Mouse (Mus musculus): Measurements from ENCODE around the gene Chek2. TPM values are rescaled to one million over a fixed set of nuclear protein-coding genes. Genes with fewer than 3 reads are reported as not detected.

Chek2 gene
- polyA plus RNA-seq (2015; fragmentation: Nextera tagmentation; extraction: Ambion mirVana) = 38.7 and 39.4 TPM in 2 replicates

DNA sequence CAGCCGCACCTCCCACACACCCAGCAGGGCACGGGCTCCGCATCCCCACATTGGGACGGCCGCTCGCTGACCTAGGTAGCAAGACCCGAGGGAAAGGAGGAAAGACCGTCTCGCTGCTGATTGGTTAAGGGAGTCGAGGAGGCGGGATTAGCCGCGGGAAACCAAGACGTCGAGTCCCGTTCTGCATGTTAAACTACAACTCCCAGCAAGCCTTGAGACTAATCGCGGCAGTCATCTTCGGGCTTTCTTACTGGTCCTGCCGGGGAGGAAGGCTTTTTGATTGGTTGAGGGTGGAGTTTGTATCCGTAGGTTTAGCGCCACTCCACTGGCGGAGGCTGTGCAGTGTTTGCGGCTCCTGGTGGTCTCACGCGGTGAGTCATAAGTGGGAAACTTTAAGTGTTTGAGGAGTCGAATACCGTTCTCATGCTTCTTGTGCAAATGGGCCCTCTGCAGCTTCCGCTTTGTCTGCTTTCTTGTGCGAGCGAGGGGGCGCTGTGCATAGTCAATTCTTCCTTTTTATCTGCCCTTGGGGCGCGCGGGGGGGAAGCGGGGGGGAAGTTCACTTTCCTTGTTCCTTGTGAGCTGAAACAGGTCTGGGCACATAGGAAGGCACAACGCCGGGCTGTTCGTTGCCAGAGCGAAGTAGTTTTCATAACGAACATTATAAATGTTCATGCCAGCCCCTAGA lies at the start of gene Chek2, which contains the start of gene Hscb:
Gene Chek2, plus strand, starts transcription at position 302 of the 688 bp plus-strand sequence.
Gene Hscb, minus strand, starts transcription at position 100 of the 688 bp plus-strand sequence.
- WGBS = under 1% methylated on average over 41 of the region's 41 CpGs

DNA sequence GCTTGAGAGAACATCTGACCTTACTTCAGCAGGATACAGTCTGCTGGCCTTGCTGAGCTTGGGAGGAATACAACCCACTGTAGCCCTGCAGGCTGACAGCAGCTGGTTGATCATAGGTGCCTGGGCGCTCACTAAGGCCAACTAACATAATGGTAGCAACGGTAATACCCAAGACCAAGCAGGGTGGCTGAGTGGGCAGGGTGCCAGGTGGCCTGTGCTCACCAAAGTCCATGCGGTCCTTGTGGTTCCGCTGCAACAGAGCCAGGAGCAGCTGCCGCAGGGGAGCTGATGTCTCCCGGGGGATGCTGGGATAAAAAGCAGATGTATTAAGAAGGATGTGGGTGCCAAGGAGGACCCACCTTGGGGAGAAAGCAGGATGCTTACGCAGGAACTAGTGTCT lies 45.4 kb upstream of the Chek2 start:
- WGBS = 91% methylated on average over 7 of the region's 7 CpGs
- ATAC-seq = no peak
- Histone ChIP-seq H3K9me3 (ENCODE audit: control insufficient read depth, low read length) (no peaks in the 10 kb centered on the region), H3K4me2 (ENCODE audit: low read depth, low read length) (no peak overlapping the region), H3K4me1 (ENCODE audit: control insufficient read depth, insufficient read depth, low read length) (no peaks in the 10 kb centered on the region), H3K27ac (ENCODE audit: low read length) (no peak overlapping the region), H3K4me3 (ENCODE audit: low read length) (no peak overlapping the region), H3K27me3 (replicated peaks; ENCODE audit: control insufficient read depth, insufficient read depth, low read length) (no peaks in the 10 kb centered on the region), H3K9ac (ENCODE audit: low read depth, low read length) (no peak overlapping the region), H3K36me3 (ENCODE audit: control insufficient read depth, insufficient read depth, low read length) (peaks cover 48% of the 10 kb centered on the region)

More for the DNA sequence above, at the start of gene Chek2, which contains the start of gene Hscb:
- Histone ChIP-seq H3K4me3 (ENCODE audit: low read length) (peak within 1 kb of the TSS; percentile 78), H3K9me3 (ENCODE audit: control insufficient read depth, low read length) (no peaks in the 10 kb centered on the region), H3K27ac (ENCODE audit: low read length) (peak within 1 kb of the TSS; percentile 83), H3K27me3 (replicated peaks; ENCODE audit: control insufficient read depth, insufficient read depth, low read length) (no peaks in the 10 kb centered on the region), H3K4me1 (ENCODE audit: control insufficient read depth, insufficient read depth, low read length) (peaks cover 5% of the 10 kb centered on the region), H3K9ac (ENCODE audit: low read depth, low read length) (peak within 1 kb of the TSS; percentile 83), H3K36me3 (ENCODE audit: control insufficient read depth, insufficient read depth, low read length) (no peaks in the 10 kb centered on the region; the same call in 1 of the 2 replicates), H3K4me2 (ENCODE audit: low read depth, low read length) (peak within 1 kb of the TSS; percentile 75)
- ATAC-seq = peak; percentile 98

DNA sequence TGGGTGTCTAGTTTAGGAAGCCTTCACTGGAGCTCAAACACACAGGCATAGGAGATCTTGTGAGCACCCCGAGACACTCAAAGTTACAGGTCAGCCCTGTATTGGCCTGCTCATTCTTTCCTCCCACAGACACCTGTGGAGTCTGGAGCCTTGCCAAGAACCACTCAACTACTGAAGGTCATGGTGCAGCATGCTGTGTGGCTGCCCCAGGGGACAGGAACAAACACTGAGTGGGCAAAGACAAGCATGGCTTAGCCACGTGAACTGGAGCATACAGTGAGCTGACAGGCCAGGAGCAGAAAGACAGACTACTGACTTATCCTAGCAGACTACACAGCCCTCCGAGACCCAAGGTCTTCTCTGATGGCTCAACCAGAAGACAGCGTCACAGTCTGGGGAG lies 42.1 kb upstream of the Chek2 start:
- WGBS = 69% methylated on average over 4 of the region's 4 CpGs
- H3K27me3 ChIP-seq (replicated peaks; ENCODE audit: control insufficient read depth, insufficient read depth, low read length) = no peaks in the 10 kb centered on the region
- no peaks in the 10 kb centered on the region for H3K9me3 ChIP-seq (ENCODE audit: control insufficient read depth, low read length)
- peak; percentile 70 for ATAC-seq
- H3K4me2 ChIP-seq (ENCODE audit: low read depth, low read length) = no peak overlapping the region
- H3K27ac ChIP-seq (ENCODE audit: low read length) = no peak overlapping the region
- H3K4me1 ChIP-seq (ENCODE audit: control insufficient read depth, insufficient read depth, low read length) = 0 out of 2 replicates have a peak, but pooled peaks cover 4% of the 10 kb centered on the region
- H3K4me3 ChIP-seq (ENCODE audit: low read length) = no peak overlapping the region
- H3K9ac ChIP-seq (ENCODE audit: low read depth, low read length) = no peak overlapping the region
- peaks cover 33% of the 10 kb centered on the region for H3K36me3 ChIP-seq (ENCODE audit: control insufficient read depth, insufficient read depth, low read length)

DNA sequence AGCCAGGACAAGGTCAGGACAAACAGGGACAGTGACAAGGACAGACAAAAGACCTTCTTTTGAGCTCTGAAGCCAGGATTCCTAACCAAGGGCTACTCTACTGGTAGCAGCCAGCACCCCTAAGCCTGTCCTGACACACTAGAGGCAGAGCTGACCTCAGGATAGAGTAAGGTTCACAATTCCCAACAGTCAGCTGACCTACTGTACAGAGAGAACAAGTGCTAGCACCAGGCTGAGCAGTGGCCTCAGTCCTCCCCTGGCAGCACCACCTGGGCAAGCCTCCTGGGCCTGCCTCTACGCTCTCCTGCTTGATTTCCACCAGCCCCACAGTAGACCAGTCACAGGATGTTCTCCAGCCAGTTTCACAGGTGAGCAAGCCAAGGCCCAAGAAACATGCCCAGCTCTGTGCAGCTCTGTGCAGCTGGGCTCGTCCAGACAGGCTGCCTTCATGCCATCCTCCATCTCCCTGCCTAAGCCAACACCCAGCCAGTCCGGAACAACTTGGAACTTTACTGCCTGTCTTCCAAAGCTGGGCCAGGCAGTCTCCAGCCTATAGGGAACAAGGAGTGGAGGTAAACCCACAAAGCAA lies 38.6 kb upstream of the Chek2 start:
- H3K4me1 ChIP-seq (ENCODE audit: control insufficient read depth, insufficient read depth, low read length) = peaks cover 4% of the 10 kb centered on the region; the same call in 1 of the 2 replicates
- peaks cover 13% of the 10 kb centered on the region for H3K36me3 ChIP-seq (ENCODE audit: control insufficient read depth, insufficient read depth, low read length)
- H3K4me2 ChIP-seq (ENCODE audit: low read depth, low read length) = no peak overlapping the region
- WGBS = 82% methylated on average over 3 of the region's 3 CpGs
- peak; percentile 33; the same call in 1 of the 2 replicates for ATAC-seq
- H3K27ac ChIP-seq (ENCODE audit: low read length) = no peak overlapping the region
- H3K4me3 ChIP-seq (ENCODE audit: low read length) = no peak overlapping the region
- H3K9ac ChIP-seq (ENCODE audit: low read depth, low read length) = no peak overlapping the region
- H3K27me3 ChIP-seq (replicated peaks; ENCODE audit: control insufficient read depth, insufficient read depth, low read length) = no peaks in the 10 kb centered on the region
- H3K9me3 ChIP-seq (ENCODE audit: control insufficient read depth, low read length) = no peaks in the 10 kb centered on the region

DNA sequence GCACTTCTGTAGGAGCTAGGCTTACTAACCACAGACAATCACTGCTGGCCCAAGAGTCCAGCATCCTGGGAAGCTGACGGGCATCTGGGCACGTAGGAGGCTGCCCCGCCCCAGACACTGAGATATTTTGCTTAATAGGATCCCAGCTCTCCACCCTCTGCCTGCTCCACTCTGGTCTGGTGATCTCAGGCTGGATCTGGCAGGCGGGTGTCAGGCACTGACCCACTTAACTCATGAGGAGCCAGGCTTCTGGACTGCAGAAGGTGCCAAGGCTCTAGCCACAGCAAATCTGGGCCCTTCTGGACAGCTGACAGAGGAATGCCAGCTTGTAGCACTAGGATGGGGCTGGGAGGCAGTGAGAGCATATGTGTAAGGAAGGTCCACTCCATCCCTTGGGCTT lies 37.6 kb upstream of the Chek2 start:
- H3K36me3 ChIP-seq (ENCODE audit: control insufficient read depth, insufficient read depth, low read length) = peaks cover 8% of the 10 kb centered on the region
- 64% methylated on average over 4 of the region's 4 CpGs for WGBS
- H3K4me3 ChIP-seq (ENCODE audit: low read length) = no peak overlapping the region
- H3K27ac ChIP-seq (ENCODE audit: low read length) = no peak overlapping the region
- peaks cover 4% of the 10 kb centered on the region for H3K4me1 ChIP-seq (ENCODE audit: control insufficient read depth, insufficient read depth, low read length)
- H3K9ac ChIP-seq (ENCODE audit: low read depth, low read length) = no peak overlapping the region
- no peaks in the 10 kb centered on the region for H3K9me3 ChIP-seq (ENCODE audit: control insufficient read depth, low read length)
- no peak for ATAC-seq
- H3K27me3 ChIP-seq (replicated peaks; ENCODE audit: control insufficient read depth, insufficient read depth, low read length) = no peaks in the 10 kb centered on the region
- no peak overlapping the region for H3K4me2 ChIP-seq (ENCODE audit: low read depth, low read length)

DNA sequence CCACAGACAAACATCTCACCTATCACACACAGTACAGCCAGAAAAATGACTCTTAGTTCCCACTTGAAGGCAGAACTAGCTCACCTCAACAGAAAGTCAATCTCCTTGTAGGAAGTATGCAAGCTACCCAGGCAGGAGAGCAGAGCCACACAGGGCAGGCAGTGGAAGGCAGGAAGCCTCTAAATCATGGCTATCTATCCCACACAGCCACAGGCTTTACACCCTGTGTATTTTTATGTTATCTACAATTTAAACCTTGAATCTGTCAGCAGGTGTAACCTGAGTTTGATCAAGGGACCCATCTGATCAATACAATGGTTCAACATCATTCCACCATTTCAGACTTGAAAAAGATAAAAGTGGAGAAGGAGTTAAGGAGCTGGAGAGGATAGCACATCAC lies 37.0 kb upstream of the Chek2 start:
- ATAC-seq = no peak
- Histone ChIP-seq H3K4me2 (ENCODE audit: low read depth, low read length) (no peak overlapping the region), H3K27me3 (replicated peaks; ENCODE audit: control insufficient read depth, insufficient read depth, low read length) (no peaks in the 10 kb centered on the region), H3K4me1 (ENCODE audit: control insufficient read depth, insufficient read depth, low read length) (peaks cover 11% of the 10 kb centered on the region), H3K9ac (ENCODE audit: low read depth, low read length) (no peak overlapping the region), H3K27ac (ENCODE audit: low read length) (no peak overlapping the region), H3K36me3 (ENCODE audit: control insufficient read depth, insufficient read depth, low read length) (peaks cover 8% of the 10 kb centered on the region), H3K4me3 (ENCODE audit: low read length) (no peak overlapping the region), H3K9me3 (ENCODE audit: control insufficient read depth, low read length) (no peaks in the 10 kb centered on the region)

DNA sequence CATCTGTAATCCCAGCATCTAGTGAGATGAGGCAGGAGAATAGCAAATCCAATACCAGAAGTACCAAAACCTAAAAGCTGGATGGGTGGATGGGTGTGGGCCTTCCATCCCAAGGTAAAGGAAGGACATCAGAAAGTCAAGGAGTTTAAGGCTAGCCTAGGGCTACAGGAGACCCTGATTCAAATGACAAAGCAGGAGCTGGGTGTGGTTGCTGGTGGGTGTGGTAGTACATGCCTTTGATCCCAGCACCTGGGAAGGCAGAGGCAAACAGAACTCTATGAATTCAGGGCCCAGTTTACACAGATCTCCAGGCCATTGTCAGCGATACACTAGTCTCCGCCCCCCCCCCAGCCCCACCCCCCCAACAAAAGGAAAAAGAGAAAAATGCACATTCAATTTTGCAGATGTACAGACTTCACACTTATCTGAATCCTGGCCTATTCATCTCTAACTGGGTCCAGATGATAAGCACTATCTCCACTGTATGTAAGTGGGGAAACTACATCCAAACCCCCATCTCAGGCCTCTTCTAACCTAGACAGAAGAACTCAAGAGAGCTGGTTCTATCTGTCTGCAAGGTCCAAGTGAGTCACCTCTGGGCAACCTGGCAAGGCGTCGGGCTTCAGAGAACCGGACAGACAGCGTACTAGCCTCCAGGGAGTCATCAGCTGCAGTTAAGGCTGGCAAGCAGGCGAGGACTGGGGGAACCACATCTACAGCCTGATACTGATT lies 35.6 kb upstream of the Chek2 start:
- Histone ChIP-seq H3K4me2 (ENCODE audit: low read depth, low read length) (no peak overlapping the region), H3K9ac (ENCODE audit: low read depth, low read length) (no peak overlapping the region), H3K9me3 (ENCODE audit: control insufficient read depth, low read length) (no peaks in the 10 kb centered on the region), H3K36me3 (ENCODE audit: control insufficient read depth, insufficient read depth, low read length) (peaks cover 3% of the 10 kb centered on the region; the same call in 1 of the 2 replicates), H3K27ac (ENCODE audit: low read length) (no peak overlapping the region), H3K4me3 (ENCODE audit: low read length) (no peak overlapping the region), H3K4me1 (ENCODE audit: control insufficient read depth, insufficient read depth, low read length) (peaks cover 22% of the 10 kb centered on the region), H3K27me3 (replicated peaks; ENCODE audit: control insufficient read depth, insufficient read depth, low read length) (no peaks in the 10 kb centered on the region)
- 85% methylated on average over 7 of the region's 7 CpGs for WGBS
- ATAC-seq = no peak

DNA sequence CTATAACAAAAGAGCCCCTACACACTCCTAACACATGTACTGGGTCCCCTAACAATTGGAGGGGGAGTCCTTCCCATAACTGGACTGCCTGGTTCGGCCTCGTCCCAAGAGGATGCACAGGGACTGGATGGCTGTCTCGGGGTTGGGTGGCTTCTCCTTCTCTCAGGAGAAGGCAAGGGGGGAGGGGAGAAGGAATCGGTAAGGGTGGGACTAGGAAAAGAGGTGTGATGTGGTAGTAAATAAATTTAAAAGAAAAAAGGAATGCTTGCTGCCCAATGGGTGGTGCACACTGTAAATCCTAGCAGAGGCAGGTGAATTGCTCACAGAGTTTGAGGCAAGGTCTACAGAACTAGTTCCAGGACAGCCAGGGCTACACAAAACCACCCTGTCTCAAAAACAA lies 33.6 kb upstream of the Chek2 start:
- H3K9me3 ChIP-seq (ENCODE audit: control insufficient read depth, low read length) = no peaks in the 10 kb centered on the region
- peaks cover 3% of the 10 kb centered on the region; the same call in 1 of the 2 replicates for H3K36me3 ChIP-seq (ENCODE audit: control insufficient read depth, insufficient read depth, low read length)
- WGBS = 80% methylated on average over 4 of the region's 4 CpGs
- no peak overlapping the region for H3K4me2 ChIP-seq (ENCODE audit: low read depth, low read length)
- H3K4me3 ChIP-seq (ENCODE audit: low read length) = no peak overlapping the region
- no peak overlapping the region for H3K9ac ChIP-seq (ENCODE audit: low read depth, low read length)
- no peak overlapping the region for H3K27ac ChIP-seq (ENCODE audit: low read length)
- H3K27me3 ChIP-seq (replicated peaks; ENCODE audit: control insufficient read depth, insufficient read depth, low read length) = no peaks in the 10 kb centered on the region
- no peak for ATAC-seq
- peaks cover 19% of the 10 kb centered on the region for H3K4me1 ChIP-seq (ENCODE audit: control insufficient read depth, insufficient read depth, low read length)

DNA sequence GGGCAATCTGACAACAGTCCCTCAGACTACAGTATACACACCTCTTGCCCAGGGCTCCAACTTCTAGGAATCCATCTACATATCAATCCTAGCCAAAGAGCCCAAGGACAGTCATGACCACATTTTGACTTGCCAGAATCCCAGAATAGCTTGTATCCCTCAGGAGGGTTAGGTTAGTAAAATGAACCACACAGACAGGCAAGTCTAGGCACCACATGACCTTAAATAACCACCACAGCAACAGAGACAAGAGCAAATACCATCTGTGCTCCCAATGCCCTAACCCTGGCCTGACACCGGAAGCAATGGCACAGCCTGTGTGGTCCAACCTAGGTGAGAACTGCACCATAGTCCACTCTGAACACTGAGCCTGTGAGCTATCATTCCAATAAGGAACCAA lies 33.1 kb upstream of the Chek2 start:
- H3K4me1 ChIP-seq (ENCODE audit: control insufficient read depth, insufficient read depth, low read length) = peaks cover 19% of the 10 kb centered on the region
- no peak overlapping the region for H3K4me3 ChIP-seq (ENCODE audit: low read length)
- H3K4me2 ChIP-seq (ENCODE audit: low read depth, low read length) = no peak overlapping the region
- no peaks in the 10 kb centered on the region for H3K9me3 ChIP-seq (ENCODE audit: control insufficient read depth, low read length)
- 88% methylated on average over 1 of the region's 1 CpGs for WGBS
- no peak overlapping the region for H3K9ac ChIP-seq (ENCODE audit: low read depth, low read length)
- H3K27me3 ChIP-seq (replicated peaks; ENCODE audit: control insufficient read depth, insufficient read depth, low read length) = no peaks in the 10 kb centered on the region
- H3K27ac ChIP-seq (ENCODE audit: low read length) = no peak overlapping the region
- no peak for ATAC-seq
- peaks cover 3% of the 10 kb centered on the region; the same call in 1 of the 2 replicates for H3K36me3 ChIP-seq (ENCODE audit: control insufficient read depth, insufficient read depth, low read length)

All from intestine, embryonic 16.5 days (tissue).